Mouse (Mus musculus): ENCODE measurements at regions not wholly inside any gene's neighbourhood (a gene's known extent, or its start where the extent isn't known, plus 50 kb on each side); places are given as distances from the start of the nearest gene placed in this dataset.

DNA sequence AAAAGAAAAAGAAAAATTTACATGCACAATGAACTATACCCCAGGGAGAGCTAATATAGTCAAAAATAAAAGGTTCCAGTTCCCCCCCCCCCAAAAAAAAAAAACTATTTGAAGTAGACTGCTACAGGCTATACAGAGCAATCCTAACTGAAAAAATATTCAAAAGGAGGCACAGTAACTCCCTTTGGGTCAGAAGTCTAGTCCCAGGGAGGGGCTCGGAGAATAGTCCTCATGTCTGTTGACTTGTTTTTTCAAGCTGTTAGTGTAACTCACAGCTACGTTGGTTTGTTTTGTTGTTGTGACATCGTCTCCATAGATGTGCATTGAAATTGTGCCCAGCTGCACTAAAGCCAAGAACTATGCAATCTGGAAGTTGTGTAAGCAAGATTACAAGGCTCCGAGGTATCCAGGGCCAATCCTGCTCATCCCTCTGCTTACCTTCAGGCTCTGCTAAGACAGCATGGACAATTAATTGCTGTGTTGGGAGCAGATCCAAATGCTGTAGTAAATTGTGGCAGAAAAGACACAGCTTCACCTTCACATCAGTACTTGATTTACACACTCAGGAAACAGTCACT is 137.2 kb upstream of the Pnpt1 start:
- Histone ChIP-seq H3K4me1 (ENCODE audit: control insufficient read depth, insufficient read depth, low read length) (no peaks in the 10 kb centered on the region), H3K4me3 (ENCODE audit: low read depth, low read length) (no peak overlapping the region), H3K9me3 (replicated peaks; ENCODE audit: control insufficient read depth, insufficient read depth, low read length, poor library complexity, severe bottlenecking) (no peaks in the 10 kb centered on the region), H3K36me3 (ENCODE audit: control insufficient read depth, insufficient read depth, low read length, poor library complexity, severe bottlenecking) (no peaks in the 10 kb centered on the region), H3K27ac (ENCODE audit: insufficient read depth, low read length) (no peak overlapping the region), H3K9ac (ENCODE audit: low read depth, poor library complexity, severe bottlenecking) (no peak overlapping the region), H3K27me3 (ENCODE audit: control insufficient read depth, insufficient read depth, low read length, poor library complexity, severe bottlenecking) (no peaks in the 10 kb centered on the region)
- TF ChIP-seq EP300 (IDR thresholded peaks at IDR 0.05; ENCODE audit: insufficient read depth, low read depth, low read length) (no peak), POLR2A (IDR thresholded peaks at IDR 0.05; ENCODE audit: insufficient read depth, low read length) (no peak)

DNA sequence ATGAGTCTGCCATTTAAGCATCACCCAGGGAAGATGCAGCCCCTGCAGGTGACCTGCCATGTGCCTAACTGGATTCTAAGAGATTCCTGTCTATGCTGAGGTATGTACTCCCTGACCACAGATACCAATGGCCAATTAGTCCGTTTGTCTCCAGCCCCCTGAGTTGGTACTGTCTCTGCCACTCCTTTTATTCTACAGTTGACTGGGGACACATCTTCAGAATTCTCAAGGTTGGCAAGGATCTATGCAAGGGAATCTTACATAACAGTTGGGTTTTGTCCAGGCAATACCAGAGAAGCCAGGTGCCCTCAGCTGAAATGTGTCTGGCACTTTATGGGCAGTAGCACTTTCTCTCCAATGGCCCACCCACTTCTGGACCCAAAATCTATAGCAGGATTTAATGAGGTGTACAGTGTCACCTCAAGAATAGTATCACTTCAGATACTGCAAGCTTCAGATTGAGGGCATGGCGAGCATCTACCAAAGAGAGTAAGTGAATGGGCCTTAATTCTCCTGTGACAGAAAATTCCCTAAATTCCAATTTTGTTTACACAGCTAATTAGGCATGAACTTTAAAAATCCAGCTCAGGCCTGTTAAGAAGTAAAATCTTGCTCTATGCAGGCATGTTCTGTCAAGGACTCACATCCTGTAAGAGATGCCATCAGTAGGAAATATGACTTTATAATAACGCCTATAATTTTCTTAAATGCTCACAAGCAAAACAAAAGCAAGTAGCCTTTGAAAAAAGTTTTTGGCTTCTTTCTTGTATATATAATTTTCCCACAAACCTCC is 132.0 kb upstream of the Pnpt1 start:
- Histone ChIP-seq H3K9ac (ENCODE audit: low read depth, poor library complexity, severe bottlenecking) (no peak overlapping the region), H3K4me1 (ENCODE audit: control insufficient read depth, insufficient read depth, low read length) (no peaks in the 10 kb centered on the region), H3K27ac (ENCODE audit: insufficient read depth, low read length) (no peak overlapping the region), H3K4me3 (ENCODE audit: low read depth, low read length) (no peak overlapping the region), H3K27me3 (ENCODE audit: control insufficient read depth, insufficient read depth, low read length, poor library complexity, severe bottlenecking) (no peaks in the 10 kb centered on the region), H3K36me3 (ENCODE audit: control insufficient read depth, insufficient read depth, low read length, poor library complexity, severe bottlenecking) (no peaks in the 10 kb centered on the region), H3K9me3 (replicated peaks; ENCODE audit: control insufficient read depth, insufficient read depth, low read length, poor library complexity, severe bottlenecking) (no peaks in the 10 kb centered on the region)
- no peak for TF ChIP-seq EP300 (IDR thresholded peaks at IDR 0.05; ENCODE audit: insufficient read depth, low read depth, low read length)

DNA sequence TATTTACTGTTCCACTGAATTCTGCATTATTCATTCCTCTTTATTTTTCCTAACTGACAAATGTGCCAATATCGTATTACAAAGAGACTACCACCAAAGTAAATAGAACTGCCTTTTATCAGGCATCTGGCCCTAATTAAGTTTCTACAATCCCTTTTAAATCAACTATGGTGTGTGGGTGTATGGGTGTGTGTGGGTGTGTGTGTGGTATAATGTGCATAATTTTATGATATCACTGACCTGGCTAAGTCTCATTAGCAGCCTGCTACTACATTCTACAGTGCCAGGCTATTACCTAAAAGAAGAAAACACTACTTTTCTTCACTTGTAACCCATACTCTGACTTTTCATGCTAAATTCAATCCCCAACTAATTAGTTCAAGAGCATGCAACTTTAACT is 131.3 kb upstream of the Pnpt1 start:
- Histone ChIP-seq H3K36me3 (ENCODE audit: control insufficient read depth, insufficient read depth, low read length, poor library complexity, severe bottlenecking) (no peaks in the 10 kb centered on the region), H3K9ac (ENCODE audit: low read depth, poor library complexity, severe bottlenecking) (no peak overlapping the region), H3K4me3 (ENCODE audit: low read depth, low read length) (no peak overlapping the region), H3K9me3 (replicated peaks; ENCODE audit: control insufficient read depth, insufficient read depth, low read length, poor library complexity, severe bottlenecking) (no peaks in the 10 kb centered on the region), H3K27me3 (ENCODE audit: control insufficient read depth, insufficient read depth, low read length, poor library complexity, severe bottlenecking) (no peaks in the 10 kb centered on the region), H3K27ac (ENCODE audit: insufficient read depth, low read length) (no peak overlapping the region), H3K4me1 (ENCODE audit: control insufficient read depth, insufficient read depth, low read length) (no peaks in the 10 kb centered on the region)
- TF ChIP-seq CTCF (IDR thresholded peaks at IDR 0.05; ENCODE audit: low read depth, low read length) (no peak), EP300 (IDR thresholded peaks at IDR 0.05; ENCODE audit: insufficient read depth, low read depth, low read length) (no peak), POLR2A (IDR thresholded peaks at IDR 0.05; ENCODE audit: insufficient read depth, low read length) (no peak)

DNA sequence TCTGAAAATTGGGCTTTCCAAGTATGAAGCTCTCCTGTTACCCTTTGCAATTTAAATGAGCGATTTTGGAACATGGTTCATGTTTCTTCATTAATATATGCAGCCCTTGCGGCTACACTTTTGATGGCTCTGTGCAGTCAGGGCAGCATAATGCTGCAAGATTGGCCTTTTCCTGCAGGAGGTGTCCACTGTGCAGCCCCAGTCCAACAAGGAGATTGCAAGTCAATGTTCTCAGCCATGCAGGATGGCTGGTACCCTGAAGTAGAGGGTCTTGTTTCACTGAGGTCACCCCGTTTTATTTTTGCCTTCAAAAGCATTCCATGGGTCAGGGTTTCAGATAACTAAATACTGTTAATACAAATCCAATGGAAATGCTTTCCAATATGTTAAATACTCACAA is 130.9 kb upstream of the Pnpt1 start:
- Histone ChIP-seq H3K27ac (ENCODE audit: insufficient read depth, low read length) (no peak overlapping the region), H3K36me3 (ENCODE audit: control insufficient read depth, insufficient read depth, low read length, poor library complexity, severe bottlenecking) (no peaks in the 10 kb centered on the region), H3K9me3 (replicated peaks; ENCODE audit: control insufficient read depth, insufficient read depth, low read length, poor library complexity, severe bottlenecking) (no peaks in the 10 kb centered on the region), H3K4me1 (ENCODE audit: control insufficient read depth, insufficient read depth, low read length) (no peaks in the 10 kb centered on the region), H3K4me3 (ENCODE audit: low read depth, low read length) (no peak overlapping the region), H3K9ac (ENCODE audit: low read depth, poor library complexity, severe bottlenecking) (no peak overlapping the region), H3K27me3 (ENCODE audit: control insufficient read depth, insufficient read depth, low read length, poor library complexity, severe bottlenecking) (no peaks in the 10 kb centered on the region)
- TF ChIP-seq EP300 (IDR thresholded peaks at IDR 0.05; ENCODE audit: insufficient read depth, low read depth, low read length) (no peak), CTCF (IDR thresholded peaks at IDR 0.05; ENCODE audit: low read depth, low read length) (no peak), POLR2A (IDR thresholded peaks at IDR 0.05; ENCODE audit: insufficient read depth, low read length) (no peak)

DNA sequence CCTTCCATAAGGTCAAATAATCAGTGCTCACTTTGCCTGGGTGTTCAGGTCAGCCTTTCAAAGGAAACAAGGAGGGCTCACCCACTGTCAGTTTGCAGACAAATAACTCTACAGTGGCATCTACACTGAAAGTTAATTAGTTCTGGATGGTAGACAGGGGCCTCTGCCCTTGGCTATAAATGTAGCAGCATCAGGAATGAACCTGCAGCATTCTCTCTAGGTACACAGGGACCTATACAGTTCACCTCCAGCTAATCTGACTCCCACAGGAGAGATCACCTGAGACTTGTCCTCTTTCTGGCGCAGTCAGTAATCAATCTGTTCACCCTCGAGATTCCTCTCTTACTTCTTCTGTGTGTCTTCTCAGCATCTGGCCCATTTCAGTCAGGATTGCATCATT is 130.3 kb upstream of the Pnpt1 start:
- Histone ChIP-seq H3K9me3 (replicated peaks; ENCODE audit: control insufficient read depth, insufficient read depth, low read length, poor library complexity, severe bottlenecking) (no peaks in the 10 kb centered on the region), H3K27ac (ENCODE audit: insufficient read depth, low read length) (no peak overlapping the region), H3K27me3 (ENCODE audit: control insufficient read depth, insufficient read depth, low read length, poor library complexity, severe bottlenecking) (no peaks in the 10 kb centered on the region), H3K4me3 (ENCODE audit: low read depth, low read length) (no peak overlapping the region), H3K9ac (ENCODE audit: low read depth, poor library complexity, severe bottlenecking) (no peak overlapping the region), H3K4me1 (ENCODE audit: control insufficient read depth, insufficient read depth, low read length) (no peaks in the 10 kb centered on the region), H3K36me3 (ENCODE audit: control insufficient read depth, insufficient read depth, low read length, poor library complexity, severe bottlenecking) (no peaks in the 10 kb centered on the region)
- no peak for TF ChIP-seq EP300 (IDR thresholded peaks at IDR 0.05; ENCODE audit: insufficient read depth, low read depth, low read length)

DNA sequence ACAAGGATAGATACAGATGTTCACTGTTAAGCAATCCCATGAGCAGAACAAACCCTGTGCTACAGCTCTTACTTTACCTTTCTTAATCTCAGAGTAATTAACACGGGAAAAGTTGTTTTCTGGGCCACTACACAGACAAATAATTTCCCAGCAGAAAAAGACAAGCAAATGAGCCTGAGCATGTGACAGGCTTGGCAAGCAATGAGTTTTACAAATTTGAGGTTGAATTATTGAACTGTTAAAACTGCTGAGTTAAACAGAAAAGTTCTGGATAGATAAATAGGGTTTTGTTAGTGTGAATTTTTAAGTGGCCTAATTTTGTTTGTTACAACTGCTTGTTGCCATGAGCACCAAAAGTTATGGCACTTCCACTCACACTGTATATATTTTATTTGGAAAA is 113.1 kb upstream of the Pnpt1 start:
- TF ChIP-seq POLR2A (IDR thresholded peaks at IDR 0.05; ENCODE audit: insufficient read depth, low read length) (no peak), CTCF (IDR thresholded peaks at IDR 0.05; ENCODE audit: low read depth, low read length) (no peak), EP300 (IDR thresholded peaks at IDR 0.05; ENCODE audit: insufficient read depth, low read depth, low read length) (no peak)
- H3K4me1 ChIP-seq (ENCODE audit: control insufficient read depth, insufficient read depth, low read length): no peaks in the 10 kb centered on the region
- no peak overlapping the region for H3K27ac ChIP-seq (ENCODE audit: insufficient read depth, low read length)

More for the DNA sequence above, 113.1 kb upstream of the Pnpt1 start:
- Histone ChIP-seq H3K36me3 (ENCODE audit: control insufficient read depth, insufficient read depth, low read length, poor library complexity, severe bottlenecking) (no peaks in the 10 kb centered on the region), H3K4me3 (ENCODE audit: low read depth, low read length) (no peak overlapping the region), H3K9me3 (replicated peaks; ENCODE audit: control insufficient read depth, insufficient read depth, low read length, poor library complexity, severe bottlenecking) (no peaks in the 10 kb centered on the region), H3K27me3 (ENCODE audit: control insufficient read depth, insufficient read depth, low read length, poor library complexity, severe bottlenecking) (no peaks in the 10 kb centered on the region), H3K9ac (ENCODE audit: low read depth, poor library complexity, severe bottlenecking) (no peak overlapping the region)

All from ES-Bruce4 (cell line).